Mouse (Mus musculus): ENCODE measurements at regions not wholly inside any gene's neighbourhood (a gene's known extent, or its start where the extent isn't known, plus 50 kb on each side); places are given as distances from the start of the nearest gene placed in this dataset.
A peak's percentile ranks its signal among the peaks of the same experiment; 100 is the strongest.

DNA sequence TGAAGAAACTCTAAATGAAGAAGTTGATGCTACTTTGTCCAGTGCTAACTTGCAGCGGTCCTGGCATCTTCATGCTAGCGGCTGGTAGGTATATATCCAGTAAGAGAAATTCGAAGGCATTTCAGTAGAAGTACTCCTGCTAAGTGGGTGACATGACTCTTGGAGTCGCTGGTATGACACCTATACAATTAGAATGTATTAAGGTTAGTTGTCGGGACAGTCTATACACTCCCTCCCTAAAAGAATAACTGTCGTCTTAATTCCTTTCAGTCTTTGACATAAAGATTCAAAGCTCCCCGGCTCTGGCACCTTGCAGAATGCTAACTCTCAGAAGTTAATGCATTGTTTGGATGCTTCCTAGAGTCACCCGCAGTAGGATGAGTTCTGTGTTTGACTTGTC lies 70.1 kb downstream of the Sox4 start:
- Histone ChIP-seq H3K9me3 (ENCODE audit: low read length) (no peaks in the 10 kb centered on the region), H3K27me3 (ENCODE audit: insufficient read depth, low read length) (no peaks in the 10 kb centered on the region), H3K27ac (no peak overlapping the region), H3K36me3 (ENCODE audit: insufficient read depth, low read length) (no peaks in the 10 kb centered on the region), H3K9ac (replicated peaks; ENCODE audit: low read length) (no peak overlapping the region; the same call in 1 of the 2 replicates), H3K4me2 (ENCODE audit: low read depth, low read length) (peak overlapping the region; percentile 71), H3K4me1 (ENCODE audit: insufficient read depth, low read length) (0 out of 2 replicates have a peak, but pooled peaks cover 5% of the 10 kb centered on the region), H3K4me3 (ENCODE audit: low read length) (peak overlapping the region; percentile 52)
- no peak for TF ChIP-seq CTCF (IDR thresholded peaks at IDR 0.05; ENCODE audit: low read depth)
- DNase-seq (ENCODE audit: low spot score) (no peak), ATAC-seq (no peak)
- 32% methylated on average over 8 of the region's 8 CpGs for WGBS

GRCm38 (mm10) chr13:28880888-28881287 lies 72.6 kb downstream of the Sox4 start:
- Histone ChIP-seq H3K36me3 (ENCODE audit: insufficient read depth, low read length) (no peaks in the 10 kb centered on the region), H3K4me2 (ENCODE audit: low read depth, low read length) (peak overlapping the region; percentile 71; the same call in 1 of the 2 replicates), H3K4me3 (ENCODE audit: low read length) (no peak overlapping the region), H3K9ac (replicated peaks; ENCODE audit: low read length) (no peak overlapping the region), H3K4me1 (ENCODE audit: insufficient read depth, low read length) (0 out of 2 replicates have a peak, but pooled peaks cover 5% of the 10 kb centered on the region), H3K27ac (no peak overlapping the region), H3K9me3 (ENCODE audit: low read length) (no peaks in the 10 kb centered on the region), H3K27me3 (ENCODE audit: insufficient read depth, low read length) (no peaks in the 10 kb centered on the region)
- DNase-seq (ENCODE audit: low spot score) (no peak), ATAC-seq (no peak)
- WGBS, result 64% methylated on average over 6 of the region's 6 CpGs
- no peak for TF ChIP-seq CTCF (IDR thresholded peaks at IDR 0.05; ENCODE audit: low read depth)

DNA sequence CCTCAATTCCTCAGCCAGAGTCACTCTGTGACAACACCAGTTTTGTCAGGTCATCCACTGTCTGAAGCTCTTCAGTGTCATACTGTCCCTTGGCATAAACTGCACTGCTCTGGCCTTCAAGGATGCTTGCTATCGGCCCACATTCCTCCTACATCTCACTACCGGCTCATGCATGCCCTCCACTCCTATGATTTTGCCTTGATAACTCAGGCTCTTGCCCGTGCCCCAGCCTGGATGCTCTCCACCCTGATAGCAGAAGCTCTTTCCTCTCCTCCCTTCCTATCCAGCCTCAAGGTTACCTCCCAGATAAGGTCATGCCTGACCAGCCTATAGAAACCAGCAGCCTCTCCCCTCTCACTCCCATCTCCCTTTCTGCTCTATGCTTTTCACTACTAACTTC lies 74.8 kb downstream of the Sox4 start:
- 71% methylated on average over 3 of the region's 3 CpGs for WGBS
- no peak for DNase-seq (ENCODE audit: low spot score)
- H3K4me3 ChIP-seq (ENCODE audit: low read length), result no peak overlapping the region
- no peak overlapping the region for H3K27ac ChIP-seq
- ATAC-seq, result no peak
- no peak overlapping the region for H3K9ac ChIP-seq (replicated peaks; ENCODE audit: low read length)
- no peak overlapping the region for H3K4me2 ChIP-seq (ENCODE audit: low read depth, low read length)
- no peaks in the 10 kb centered on the region for H3K9me3 ChIP-seq (ENCODE audit: low read length)
- no peaks in the 10 kb centered on the region for H3K27me3 ChIP-seq (ENCODE audit: insufficient read depth, low read length)
- no peak for TF ChIP-seq CTCF (IDR thresholded peaks at IDR 0.05; ENCODE audit: low read depth)
- H3K36me3 ChIP-seq (ENCODE audit: insufficient read depth, low read length), result no peaks in the 10 kb centered on the region
- no peaks in the 10 kb centered on the region for H3K4me1 ChIP-seq (ENCODE audit: insufficient read depth, low read length)

DNA sequence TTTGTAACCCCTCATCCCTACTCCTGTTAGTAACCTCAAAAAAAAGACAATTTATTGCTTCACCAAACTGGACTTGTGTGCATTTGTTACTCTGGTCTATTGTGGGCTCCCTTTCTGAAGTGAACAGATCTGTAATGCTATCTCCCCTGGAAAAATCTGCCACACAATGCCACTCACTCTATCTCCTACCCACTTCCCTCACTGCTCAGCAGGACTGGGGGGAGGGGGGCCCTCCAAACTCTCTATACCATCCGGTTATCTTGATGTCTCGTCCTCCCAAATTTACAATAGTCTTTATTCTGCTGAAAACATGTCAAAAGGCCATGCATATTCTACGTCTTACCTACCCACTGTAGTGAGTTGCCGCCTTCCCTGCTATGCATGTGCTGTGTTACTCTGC lies 76.7 kb downstream of the Sox4 start:
- H3K36me3 ChIP-seq (ENCODE audit: insufficient read depth, low read length), result no peaks in the 10 kb centered on the region
- H3K4me1 ChIP-seq (ENCODE audit: insufficient read depth, low read length), result no peaks in the 10 kb centered on the region
- H3K4me3 ChIP-seq (ENCODE audit: low read length), result no peak overlapping the region
- no peak overlapping the region for H3K4me2 ChIP-seq (ENCODE audit: low read depth, low read length)
- ATAC-seq (no peak), DNase-seq (ENCODE audit: low spot score) (no peak)
- H3K27ac ChIP-seq, result no peak overlapping the region
- H3K9me3 ChIP-seq (ENCODE audit: low read length), result no peaks in the 10 kb centered on the region
- WGBS, result 60% methylated on average over 4 of the region's 4 CpGs
- no peak for TF ChIP-seq CTCF (IDR thresholded peaks at IDR 0.05; ENCODE audit: low read depth)
- H3K27me3 ChIP-seq (ENCODE audit: insufficient read depth, low read length), result no peaks in the 10 kb centered on the region
- no peak overlapping the region for H3K9ac ChIP-seq (replicated peaks; ENCODE audit: low read length)

DNA sequence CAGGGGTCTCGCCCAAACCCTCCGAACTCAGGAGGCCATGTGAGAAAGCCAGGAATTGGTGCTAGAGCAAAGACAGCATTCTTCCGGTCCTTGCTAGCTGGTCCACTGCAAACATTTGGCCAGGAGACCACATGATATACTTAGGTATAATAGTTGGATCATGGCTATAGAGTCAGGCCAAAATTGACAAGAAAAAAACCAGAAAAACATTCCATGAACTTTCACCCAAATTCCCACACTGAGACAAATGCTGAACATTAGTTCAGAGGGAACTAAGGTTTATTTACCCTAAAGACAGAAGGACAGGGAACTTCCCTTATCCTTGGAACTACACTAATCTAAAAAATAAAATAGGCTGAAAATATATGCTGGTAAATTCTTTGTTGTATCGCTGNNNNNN lies 82.8 kb downstream of the Sox4 start:
- ATAC-seq, result no peak
- 90% methylated on average over 4 of the region's 4 CpGs for WGBS
- H3K27me3 ChIP-seq (ENCODE audit: insufficient read depth, low read length), result no peaks in the 10 kb centered on the region

DNA sequence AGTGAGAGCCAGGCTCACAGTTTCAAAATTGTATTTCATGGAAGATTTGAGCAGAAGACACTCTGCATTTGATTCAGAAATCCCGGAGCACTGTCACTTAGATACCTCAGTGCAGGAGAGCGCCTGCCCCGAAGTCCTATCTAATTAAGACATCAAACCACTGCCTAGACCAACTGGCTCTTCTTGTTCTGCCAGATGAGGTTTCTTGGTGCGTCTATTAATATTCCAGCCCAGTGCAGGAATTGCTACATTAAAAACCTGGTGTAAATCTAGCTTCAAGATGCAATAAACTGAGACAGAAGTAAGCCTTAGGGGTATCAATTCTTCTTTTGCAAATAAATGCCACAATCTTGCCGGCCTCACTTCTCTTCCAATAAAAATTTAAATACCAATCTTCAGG lies 86.3 kb downstream of the Sox4 start:
- Histone ChIP-seq H3K4me1 (ENCODE audit: insufficient read depth, low read length) (no peaks in the 10 kb centered on the region), H3K27ac (no peak overlapping the region), H3K27me3 (ENCODE audit: insufficient read depth, low read length) (no peaks in the 10 kb centered on the region), H3K9me3 (ENCODE audit: low read length) (no peaks in the 10 kb centered on the region), H3K4me2 (ENCODE audit: low read depth, low read length) (no peak overlapping the region), H3K4me3 (ENCODE audit: low read length) (no peak overlapping the region), H3K36me3 (ENCODE audit: insufficient read depth, low read length) (no peaks in the 10 kb centered on the region), H3K9ac (replicated peaks; ENCODE audit: low read length) (no peak overlapping the region)
- no peak for TF ChIP-seq CTCF (IDR thresholded peaks at IDR 0.05; ENCODE audit: low read depth)
- 48% methylated on average over 5 of the region's 5 CpGs for WGBS
- DNase-seq (ENCODE audit: low spot score) (no peak), ATAC-seq (peak; percentile 18; the same call in 1 of the 2 replicates)

More for the DNA sequence above, 82.8 kb downstream of the Sox4 start:
- Histone ChIP-seq H3K27ac (no peak overlapping the region), H3K36me3 (ENCODE audit: insufficient read depth, low read length) (no peaks in the 10 kb centered on the region), H3K9ac (replicated peaks; ENCODE audit: low read length) (no peak overlapping the region), H3K4me1 (ENCODE audit: insufficient read depth, low read length) (no peaks in the 10 kb centered on the region), H3K9me3 (ENCODE audit: low read length) (no peaks in the 10 kb centered on the region), H3K4me2 (ENCODE audit: low read depth, low read length) (no peak overlapping the region), H3K4me3 (ENCODE audit: low read length) (no peak overlapping the region)
- DNase-seq (ENCODE audit: low spot score), result no peak
- no peak for TF ChIP-seq CTCF (IDR thresholded peaks at IDR 0.05; ENCODE audit: low read depth)

DNA sequence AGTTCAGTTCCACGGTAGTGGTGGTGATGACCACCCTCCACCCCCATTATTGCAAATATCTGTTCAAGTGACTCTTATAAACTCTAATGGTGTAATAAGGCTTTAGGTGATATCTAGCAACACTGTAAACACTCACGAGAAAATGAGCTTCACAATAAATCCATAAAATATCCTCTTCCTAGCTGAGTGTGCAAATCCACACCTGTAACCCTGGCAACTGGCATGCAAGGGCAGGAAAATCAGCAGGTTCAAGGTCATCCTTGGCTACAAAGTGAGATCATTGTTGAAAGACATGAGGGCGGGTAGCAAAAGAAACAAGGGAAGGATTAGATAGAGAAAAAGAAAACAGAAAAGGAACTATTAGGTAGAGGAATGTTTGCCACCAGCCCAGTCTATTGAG lies 86.8 kb downstream of the Sox4 start:
- Histone ChIP-seq H3K9ac (replicated peaks; ENCODE audit: low read length) (no peak overlapping the region), H3K27ac (no peak overlapping the region), H3K27me3 (ENCODE audit: insufficient read depth, low read length) (no peaks in the 10 kb centered on the region), H3K4me2 (ENCODE audit: low read depth, low read length) (no peak overlapping the region), H3K4me3 (ENCODE audit: low read length) (no peak overlapping the region), H3K36me3 (ENCODE audit: insufficient read depth, low read length) (no peaks in the 10 kb centered on the region), H3K9me3 (ENCODE audit: low read length) (no peaks in the 10 kb centered on the region), H3K4me1 (ENCODE audit: insufficient read depth, low read length) (no peaks in the 10 kb centered on the region)
- no peak for TF ChIP-seq CTCF (IDR thresholded peaks at IDR 0.05; ENCODE audit: low read depth)
- WGBS, result 83% methylated on average over 3 of the region's 3 CpGs
- DNase-seq (ENCODE audit: low spot score) (no peak), ATAC-seq (no peak)

Data from hindbrain, postnatal 0 days (tissue).